Mouse (Mus musculus): Measurements from ENCODE around the gene Atl3.

GRCm38 (mm10) chr19:7470643-7471042, 23.2 kb upstream of the Atl3 start:
- TF ChIP-seq CTCF (IDR thresholded peaks at IDR 0.05; ENCODE audit: low read depth) (no peak), EP300 (IDR thresholded peaks at IDR 0.05; ENCODE audit: low read depth) (no peak)

All from heart, postnatal 0 days (tissue).